Mouse (Mus musculus) stomach, embryonic 14.5 days (tissue): ENCODE measurements around the gene Ghrh. TPM values are rescaled to one million over a fixed set of nuclear protein-coding genes. Genes with fewer than 3 reads are reported as not detected.

Experiments
- ATAC-seq: fragments of 200-750 bp; cut with Nextera tagmentation; 2 replicates; pipeline ENCODE4 v1.8.0; 2017; ENCODE audit warnings: low read depth, moderate TSS enrichment; ENCODE audit not compliant: insufficient number of reproducible peaks, insufficient read depth, low FRiP score
- H3K27ac ChIP-seq: fragments of 300-500 bp; sonication (generic); 2 replicates; pipeline ENCODE4 v1.5.1; 2014; ENCODE audit warnings: mild to moderate bottlenecking, low read length, moderate library complexity, mixed read lengths
- H3K27me3 ChIP-seq: fragments of 300-500 bp; sonication (generic); 2 replicates; pipeline ENCODE4 v1.6.1; 2014; ENCODE audit warnings: low read length, control low read depth, mixed read lengths; ENCODE audit not compliant: control insufficient read depth, insufficient read depth
- H3K36me3 ChIP-seq: fragments of 300-500 bp; sonication (generic); 2 replicates; pipeline ENCODE4 v1.6.1; 2014; ENCODE audit warnings: mild to moderate bottlenecking, control low read depth, low read length, moderate library complexity, mixed read lengths; ENCODE audit not compliant: control insufficient read depth, insufficient read depth
- H3K4me1 ChIP-seq: fragments of 300-500 bp; sonication (generic); 2 replicates; pipeline ENCODE4 v1.6.1; 2014; ENCODE audit warnings: low read length, control low read depth, mixed read lengths; ENCODE audit not compliant: control insufficient read depth, insufficient read depth
- H3K4me2 ChIP-seq: fragments of 300-500 bp; sonication (generic); replicated peaks from 2 replicates; pipeline ENCODE4 v1.6.1; 2014; ENCODE audit warnings: low read depth, low read length, control low read depth
- H3K4me3 ChIP-seq: fragments of 300-500 bp; sonication (generic); 2 replicates; pipeline ENCODE4 v1.5.1; 2014; ENCODE audit warnings: low read depth, low read length, control low read depth
- H3K9ac ChIP-seq: fragments of 300-500 bp; sonication (generic); replicated peaks from 2 replicates; pipeline ENCODE4 v1.6.1; 2014; ENCODE audit warnings: low read depth, mild to moderate bottlenecking, control low read depth, low read length, moderate library complexity, mixed read lengths
- H3K9me3 ChIP-seq: fragments of 300-500 bp; sonication (generic); 2 replicates; pipeline ENCODE4 v1.6.1; 2016; ENCODE audit warnings: low read depth, low read length, control low read depth; ENCODE audit not compliant: control insufficient read depth
- WGBS: fragments of 180-500 bp; shearing (Covaris S2); extraction: QIAGEN DNeasy Blood & Tissue Kit; methylation state at CpG from one replicate; pipeline ENCODE4 v1.1.7; 2014; 5-methylcytosine and 5-hydroxymethylcytosine counted together
- polyA plus RNA-seq: library from polyadenylated mRNA; unstranded; fragments of >200 nt; fragmentation: Nextera tagmentation; extraction: Ambion mirVana; gene quantifications from 2 replicates; pipeline ENCODE4 v1.2.1, GENCODE M21; 2014

Ghrh gene
- polyA plus RNA-seq, 1 experiment from 2014 or later: not detected

DNA sequence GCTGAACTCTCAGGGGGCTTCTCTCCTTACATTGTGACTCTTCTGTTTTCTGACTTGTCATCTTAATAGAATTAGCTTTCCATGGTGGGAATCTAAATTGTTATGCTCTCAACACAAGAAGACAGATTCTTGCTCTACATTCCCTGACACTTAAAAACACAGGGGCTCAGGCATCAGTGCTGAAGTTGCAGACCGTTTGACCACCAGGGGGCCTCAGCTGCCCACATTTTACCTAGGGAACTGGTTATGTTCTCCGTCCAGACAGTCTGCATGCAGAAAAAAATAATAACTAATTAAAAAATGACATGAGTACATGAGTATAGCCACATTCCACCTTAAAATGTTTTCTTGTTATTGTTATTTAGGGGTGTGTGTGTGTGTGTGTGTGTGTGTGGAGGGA, 55.2 kb downstream of the Ghrh start:
- WGBS: 19% methylated on average over 2 of the region's 2 CpGs
- H3K4me2 ChIP-seq: no peak overlapping the region
- H3K27ac ChIP-seq: no peak overlapping the region
- no peak for ATAC-seq
- H3K4me1 ChIP-seq: 0 out of 2 replicates have a peak, but pooled peaks cover 4% of the 10 kb centered on the region
- no peaks in the 10 kb centered on the region for H3K9me3 ChIP-seq
- H3K4me3 ChIP-seq: no peak overlapping the region
- no peaks in the 10 kb centered on the region for H3K27me3 ChIP-seq
- H3K9ac ChIP-seq: no peak overlapping the region
- peaks cover 74% of the 10 kb centered on the region for H3K36me3 ChIP-seq

- H3K36me3 ChIP-seq: peaks cover 74% of the 10 kb centered on the region
- 90% methylated on average over 5 of the region's 5 CpGs for WGBS
- ATAC-seq: no peak
These were observed 58.3 kb downstream of the Ghrh start for GRCm38 (mm10) chr2:157288996-157289395.

DNA sequence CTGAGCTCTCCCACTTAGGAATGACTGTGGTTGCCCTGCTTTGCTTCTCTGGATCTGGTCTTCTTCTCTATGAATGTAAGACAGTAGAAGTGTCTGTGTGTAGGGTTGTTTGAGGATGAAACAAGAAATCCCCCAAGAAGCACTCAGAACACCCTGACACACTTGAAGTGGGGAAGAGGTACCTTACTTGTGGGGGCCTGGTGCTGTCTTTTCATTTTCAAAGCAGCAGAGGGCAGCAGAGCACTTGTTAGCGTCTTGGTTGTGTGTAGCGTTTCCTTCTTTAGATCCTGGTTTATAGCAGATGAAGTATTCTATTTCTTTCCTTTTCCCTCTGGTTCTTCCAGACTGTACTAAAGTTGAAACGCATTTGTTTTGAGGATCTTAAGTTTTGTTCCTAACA, 59.8 kb downstream of the Ghrh start:
- Histone ChIP-seq H3K36me3 (peaks cover 69% of the 10 kb centered on the region), H3K4me2 (no peak overlapping the region), H3K4me1 (0 out of 2 replicates have a peak, but pooled peaks cover 4% of the 10 kb centered on the region), H3K4me3 (no peak overlapping the region), H3K27me3 (no peaks in the 10 kb centered on the region), H3K27ac (no peak overlapping the region), H3K9ac (no peak overlapping the region), H3K9me3 (no peaks in the 10 kb centered on the region)
- 24% methylated on average over 3 of the region's 3 CpGs for WGBS
- no peak for ATAC-seq

More at GRCm38 (mm10) chr2:157288996-157289395, 58.3 kb downstream of the Ghrh start:
- no peaks in the 10 kb centered on the region for H3K27me3 ChIP-seq
- H3K4me3 ChIP-seq: no peak overlapping the region
- no peak overlapping the region for H3K9ac ChIP-seq
- no peak overlapping the region for H3K4me2 ChIP-seq
- no peaks in the 10 kb centered on the region for H3K9me3 ChIP-seq
- H3K27ac ChIP-seq: no peak overlapping the region
- 0 out of 2 replicates have a peak, but pooled peaks cover 4% of the 10 kb centered on the region for H3K4me1 ChIP-seq

DNA sequence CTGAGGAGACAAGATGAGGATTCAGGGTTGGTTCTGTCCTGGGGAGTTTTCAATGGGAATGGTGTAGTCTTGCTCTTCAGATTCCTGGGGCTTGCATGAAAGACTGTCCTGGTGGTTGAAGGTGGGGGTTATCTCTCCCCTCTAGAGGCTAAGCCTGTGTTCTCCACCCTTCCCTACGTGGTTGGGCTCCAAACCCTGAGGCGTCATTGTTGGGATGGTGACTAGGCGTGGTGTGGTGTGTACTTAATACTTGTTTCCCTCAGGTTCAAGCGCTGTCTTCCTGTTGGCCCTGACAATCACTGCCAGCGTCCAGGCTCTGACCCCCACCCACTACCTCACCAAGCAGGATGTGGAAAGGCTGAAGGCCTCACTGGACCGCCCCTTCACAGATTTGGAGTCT, 64.0 kb downstream of the Ghrh start:
- H3K4me3 ChIP-seq: no peak overlapping the region
- no peaks in the 10 kb centered on the region for H3K9me3 ChIP-seq
- no peak overlapping the region for H3K9ac ChIP-seq
- H3K36me3 ChIP-seq: peaks cover 33% of the 10 kb centered on the region
- H3K27ac ChIP-seq: no peak overlapping the region
- H3K27me3 ChIP-seq: no peaks in the 10 kb centered on the region
- 78% methylated on average over 6 of the region's 6 CpGs for WGBS
- ATAC-seq: no peak
- H3K4me1 ChIP-seq: peaks cover 15% of the 10 kb centered on the region
- no peak overlapping the region for H3K4me2 ChIP-seq

Other genes with a start within 250 kb of the Ghrh start
- 30.6 and 32.5 TPM in 2 replicates for gene Samhd1, start 212.2 kb downstream of the Ghrh start, polyA plus RNA-seq
- gene Rbl1, start 143.0 kb downstream of the Ghrh start, polyA plus RNA-seq: 30.5 and 30.7 TPM in 2 replicates
- 301 and 324 TPM in 2 replicates for gene Rpn2, start 68.5 kb downstream of the Ghrh start, polyA plus RNA-seq
- gene Mroh8, start 68.0 kb downstream of the Ghrh start, polyA plus RNA-seq: 0.45 and 0.85 TPM in 2 replicates
- 47.3 and 49.2 TPM in 2 replicates for gene Manbal, start 20.1 kb upstream of the Ghrh start, polyA plus RNA-seq
- 17.1 and 17.2 TPM in 2 replicates for gene Src, start 70.9 kb upstream of the Ghrh start, polyA plus RNA-seq
- gene Nnat, start 212.6 kb upstream of the Ghrh start, polyA plus RNA-seq: 350 and 400 TPM in 2 replicates
- gene Blcap, start 223.8 kb upstream of the Ghrh start, polyA plus RNA-seq: 61.2 and 66.9 TPM in 2 replicates